Mouse (Mus musculus): ENCODE measurements around the gene Tenm3.
"Not testable (repeated sequence)": the region's sequence is repeated elsewhere in the genome, so short reads cannot be mapped to it uniquely, and the experiment has no call there.

Gene Tenm3

GRCm38 (mm10) chr8:48183758-48184157, 660.0 kb downstream of the Tenm3 start:
- DNase-seq = no peak

GRCm38 (mm10) chr8:48181000-48181399, 662.8 kb downstream of the Tenm3 start:
- no peak for DNase-seq

GRCm38 (mm10) chr8:48180146-48180545, 663.6 kb downstream of the Tenm3 start:
- DNase-seq = not testable (repeated sequence)

- DNase-seq = no peak
Observed at GRCm38 (mm10) chr8:48178993-48179392, 664.8 kb downstream of the Tenm3 start.

GRCm38 (mm10) chr8:48177876-48178275, 665.9 kb downstream of the Tenm3 start:
- DNase-seq = no peak
